Mouse (Mus musculus) heart, adult 2 months (tissue): ENCODE data around the gene Cnot1. TPM values are rescaled to one million over a fixed set of nuclear protein-coding genes. Genes with fewer than 3 reads are reported as not detected.
A peak's percentile ranks its signal among the peaks of the same experiment; 100 is the strongest.

Experiments
- DNase-seq, 2 experiments: peaks; one replicate each; pipeline ENCODE4 v3.0.0; 2021
- H3K27ac ChIP-seq: fragments of 200-600 bp; 2 replicates; pipeline ENCODE4 v1.8.1; 2022
- H3K27me3 ChIP-seq: fragments of 200-500 bp; 2 replicates; pipeline ENCODE4 v1.6.1; 2012; ENCODE audit warnings: mild to moderate bottlenecking, low read length, inconsistent platforms, mixed read lengths; ENCODE audit not compliant: control insufficient read depth, insufficient read depth
- H3K36me3 ChIP-seq: fragments of 200-500 bp; 2 replicates; pipeline ENCODE4 v1.6.1; 2012; ENCODE audit warnings: low read length, inconsistent platforms; ENCODE audit not compliant: control insufficient read depth, insufficient read depth
- H3K4me1 ChIP-seq: fragments of 200-500 bp; 2 replicates; pipeline ENCODE4 v1.6.1; 2011; ENCODE audit warnings: low read length; ENCODE audit not compliant: control insufficient read depth, insufficient read depth
- H3K4me3 ChIP-seq: fragments of 200-600 bp; 2 replicates; pipeline ENCODE4 v1.8.1; 2022
- H3K79me2 ChIP-seq: fragments of 200-500 bp; replicated peaks from 2 replicates; pipeline ENCODE4 v1.6.1; 2012; ENCODE audit warnings: mild to moderate bottlenecking, inconsistent platforms, low read length, moderate library complexity, mixed read lengths; ENCODE audit not compliant: control insufficient read depth, insufficient read depth
- H3K9ac ChIP-seq: fragments of 200-500 bp; 2 replicates; pipeline ENCODE4 v1.6.1; 2012; ENCODE audit warnings: low read depth, mild to moderate bottlenecking, control low read depth, inconsistent platforms, low read length, mixed read lengths
- CTCF ChIP-seq: fragments of 200-600 bp; IDR thresholded peaks from 2 replicates; pipeline ENCODE4 v1.8.1; 2022; ENCODE audit warnings: antibody characterized with exemption, mild to moderate bottlenecking, moderate library complexity
- EP300 ChIP-seq: fragments of 200-500 bp; IDR thresholded peaks from 2 replicates; pipeline ENCODE4 v1.6.1; 2011; ENCODE audit warnings: low read depth, low read length, control low read depth; ENCODE audit not compliant: insufficient read depth
- POLR2A ChIP-seq: fragments of 200-500 bp; IDR thresholded peaks from 2 replicates; pipeline ENCODE4 v1.6.1; 2011; ENCODE audit warnings: mild to moderate bottlenecking, low read depth, low read length, control low read depth; ENCODE audit not compliant: insufficient read depth
- WGBS: fragments of 180-500 bp; shearing (Covaris S2); methylation state at CpG from one replicate; pipeline ENCODE4 v1.1.7; 2018; 5-methylcytosine and 5-hydroxymethylcytosine counted together
- intact Hi-C: fragments of 180-260 bp; cut with DNase I; formaldehyde crosslinking; loops from one replicate; pipeline ENCODE4 v1.15.1; 2025
- polyA plus RNA-seq: library from polyadenylated mRNA; depleted of rRNA; stranded (reverse); fragments of >200 nt; gene quantifications from 2 replicates; pipeline ENCODE4 v1.2.3, GENCODE M21; 2012
- total RNA-seq, 2 experiments: library from RNA; stranded (reverse); gene quantifications; 2 replicates each; pipeline ENCODE4 v1.2.3; 2021

Gene Cnot1
- total and polyA plus RNA-seq, 3 experiments: 51.0 to 116 (median 107) TPM

- no peak overlapping the region for H3K27ac ChIP-seq
- H3K36me3 ChIP-seq: no peaks in the 10 kb centered on the region
These were observed 96.2 kb downstream of the Cnot1 start for GRCm38 (mm10) chr8:95711029-95711428.

DNA sequence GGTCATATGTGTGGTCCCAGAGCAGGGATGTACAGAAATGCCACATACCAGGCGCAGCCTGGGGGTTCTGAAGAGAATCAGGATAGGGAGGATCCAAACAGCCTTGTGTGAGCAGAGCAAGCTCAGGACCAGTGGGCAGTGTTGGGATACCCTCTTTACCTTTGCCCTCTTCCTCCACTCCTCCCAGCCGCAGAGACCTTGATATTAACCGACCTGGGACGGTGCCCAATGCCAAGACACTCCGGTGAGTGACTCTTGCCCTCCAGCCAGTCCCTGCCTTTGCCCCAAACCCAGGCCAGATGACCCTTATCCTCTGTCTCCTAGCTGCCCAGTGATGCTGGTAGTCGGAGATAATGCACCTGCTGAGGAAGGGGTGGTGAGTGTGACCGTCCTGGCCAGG, 97.7 kb downstream of the Cnot1 start:
- H3K27me3 ChIP-seq: no peaks in the 10 kb centered on the region
- H3K36me3 ChIP-seq: no peaks in the 10 kb centered on the region
- intact Hi-C loops: no loop called here
- H3K9ac ChIP-seq: no peak overlapping the region
- WGBS: 80% methylated on average over 7 of the region's 7 CpGs
- no peaks in the 10 kb centered on the region for H3K4me1 ChIP-seq
- no peak for TF ChIP-seq POLR2A
- no peak for TF ChIP-seq CTCF
- no peak for TF ChIP-seq EP300
- no peaks in the 10 kb centered on the region for H3K79me2 ChIP-seq
- no peak overlapping the region for H3K4me3 ChIP-seq
- peak in 1 of 2 experiments; percentile 15 for DNase-seq
- no peak overlapping the region for H3K27ac ChIP-seq

More at GRCm38 (mm10) chr8:95711029-95711428, 96.2 kb downstream of the Cnot1 start:
- Histone ChIP-seq H3K9ac (no peak overlapping the region), H3K79me2 (no peaks in the 10 kb centered on the region), H3K4me3 (no peak overlapping the region), H3K4me1 (no peaks in the 10 kb centered on the region), H3K27me3 (no peaks in the 10 kb centered on the region)
- WGBS: 72% methylated on average over 3 of the region's 3 CpGs
- intact Hi-C loops: loop anchor here (5.0 kb wide), 1 partner anchor 206 kb away; no protein-coding TSS in a partner anchor
- TF ChIP-seq POLR2A (no peak), EP300 (no peak), CTCF (no peak)
- DNase-seq: peak in 1 of 2 experiments; percentile 15

- Histone ChIP-seq H3K79me2 (no peaks in the 10 kb centered on the region), H3K27ac (no peak overlapping the region; the same call in 1 of the 2 replicates), H3K4me1 (peaks cover 2% of the 10 kb centered on the region), H3K27me3 (no peaks in the 10 kb centered on the region), H3K4me3 (no peak overlapping the region), H3K9ac (peak overlapping the region; percentile 34; the same call in 1 of the 2 replicates), H3K36me3 (no peaks in the 10 kb centered on the region)
- 65% methylated on average over 3 of the region's 3 CpGs for WGBS
- intact Hi-C loops: no loop called here
- DNase-seq: no peak
- TF ChIP-seq EP300 (no peak), POLR2A (no peak), CTCF (no peak)
These were observed 102.7 kb downstream of the Cnot1 start for GRCm38 (mm10) chr8:95704538-95704937.

- H3K27ac ChIP-seq: peak overlapping the region; percentile 65
- TF ChIP-seq EP300: no peak
- peak; percentile 48; the same call in 1 of the 2 replicates for TF ChIP-seq POLR2A
- no peak for TF ChIP-seq CTCF
- no peaks in the 10 kb centered on the region for H3K27me3 ChIP-seq
- peaks cover 2% of the 10 kb centered on the region for H3K4me1 ChIP-seq
- H3K36me3 ChIP-seq: no peaks in the 10 kb centered on the region
- H3K4me3 ChIP-seq: peak overlapping the region; percentile 55
- intact Hi-C loops: no loop called here
- peak; percentile 55 to 65 for DNase-seq
- H3K9ac ChIP-seq: peak overlapping the region; percentile 65
- no peaks in the 10 kb centered on the region for H3K79me2 ChIP-seq
- WGBS: 3% methylated on average over 15 of the region's 15 CpGs
These were observed 103.6 kb downstream of the Cnot1 start for GRCm38 (mm10) chr8:95703461-95704260.

- peak overlapping the region; percentile 65 for H3K27ac ChIP-seq
- peak overlapping the region; percentile 55 for H3K4me3 ChIP-seq
- 2% methylated on average over 34 of the region's 34 CpGs for WGBS
- TF ChIP-seq EP300 (no peak), CTCF (no peak), POLR2A (peak; percentile 91)
- no peaks in the 10 kb centered on the region for H3K36me3 ChIP-seq
- intact Hi-C loops: no loop called here
- H3K27me3 ChIP-seq: no peaks in the 10 kb centered on the region
- DNase-seq: peak; percentile 78 to 84
- H3K79me2 ChIP-seq: no peaks in the 10 kb centered on the region
- peak overlapping the region; percentile 65 for H3K9ac ChIP-seq
- H3K4me1 ChIP-seq: peaks cover 2% of the 10 kb centered on the region
These were observed 104.5 kb downstream of the Cnot1 start for GRCm38 (mm10) chr8:95702480-95703446.
